Mouse (Mus musculus): ENCODE data around the gene Hectd2. TPM values are rescaled to one million over a fixed set of nuclear protein-coding genes. Genes with fewer than 3 reads are reported as not detected.

The Hectd2 gene
- polyA plus RNA-seq, 1 experiment = 0.28 TPM

- no peaks in the 10 kb centered on the region; the same call in none of the 2 replicates for H3K4me1 ChIP-seq (ENCODE audit: control insufficient read depth, insufficient read depth, insufficient read length)
- 0 out of 2 replicates have a peak overlapping the region, but pooled peaks have one; percentile 21 for H3K27ac ChIP-seq (ENCODE audit: insufficient read depth, low read length)
- H3K4me3 ChIP-seq (ENCODE audit: extremely low read depth, insufficient read depth, insufficient read length) = no peak overlapping the region
- no peaks in the 10 kb centered on the region for H3K36me3 ChIP-seq (ENCODE audit: control insufficient read depth, insufficient read depth, low read length)
- 60% methylated on average over 5 of the region's 5 CpGs for WGBS
- no peak for TF ChIP-seq POLR2A (IDR thresholded peaks at IDR 0.05; ENCODE audit: low read depth, low read length)
- TF ChIP-seq CTCF (IDR thresholded peaks at IDR 0.05; ENCODE audit: extremely low read depth, insufficient read depth, insufficient read length, insufficient replicate concordance) = peak; percentile 8; the same call in 1 of the 2 replicates
- no peaks in the 10 kb centered on the region for H3K27me3 ChIP-seq (ENCODE audit: control insufficient read depth, insufficient read depth, low read length)
- DNase-seq (ENCODE audit: low read depth in 1 of 2, low spot score in 2 of 2) = peak in 1 of 2 experiments; percentile 12
These were observed 21.4 kb upstream of the Hectd2 start for GRCm38 (mm10) chr19:36533082-36533481.

GRCm38 (mm10) chr19:36534011-36534765 is 20.3 kb upstream of the Hectd2 start:
- peak overlapping the region; percentile 23; the same call in 1 of the 2 replicates for H3K4me3 ChIP-seq (ENCODE audit: extremely low read depth, insufficient read depth, insufficient read length)
- peak overlapping the region; percentile 59 for H3K27ac ChIP-seq (ENCODE audit: insufficient read depth, low read length)
- 6% methylated on average over 17 of the region's 17 CpGs for WGBS
- peak in 1 of 2 experiments; percentile 8 for DNase-seq (ENCODE audit: low read depth in 1 of 2, low spot score in 2 of 2)
- TF ChIP-seq POLR2A (IDR thresholded peaks at IDR 0.05; ENCODE audit: low read depth, low read length) (no peak), CTCF (IDR thresholded peaks at IDR 0.05; ENCODE audit: extremely low read depth, insufficient read depth, insufficient read length, insufficient replicate concordance) (no peak)
- H3K36me3 ChIP-seq (ENCODE audit: control insufficient read depth, insufficient read depth, low read length) = no peaks in the 10 kb centered on the region
- no peaks in the 10 kb centered on the region for H3K27me3 ChIP-seq (ENCODE audit: control insufficient read depth, insufficient read depth, low read length)
- H3K4me1 ChIP-seq (ENCODE audit: control insufficient read depth, insufficient read depth, insufficient read length) = no peaks in the 10 kb centered on the region; the same call in none of the 2 replicates

GRCm38 (mm10) chr19:36534766-36535140 is 19.7 kb upstream of the Hectd2 start:
- DNase-seq (ENCODE audit: low read depth in 1 of 2, low spot score in 2 of 2) = no peak
- no peaks in the 10 kb centered on the region for H3K27me3 ChIP-seq (ENCODE audit: control insufficient read depth, insufficient read depth, low read length)
- H3K4me1 ChIP-seq (ENCODE audit: control insufficient read depth, insufficient read depth, insufficient read length) = no peaks in the 10 kb centered on the region; the same call in none of the 2 replicates
- H3K36me3 ChIP-seq (ENCODE audit: control insufficient read depth, insufficient read depth, low read length) = no peaks in the 10 kb centered on the region
- 63% methylated on average over 8 of the region's 8 CpGs for WGBS
- H3K4me3 ChIP-seq (ENCODE audit: extremely low read depth, insufficient read depth, insufficient read length) = no peak overlapping the region
- no peak overlapping the region for H3K27ac ChIP-seq (ENCODE audit: insufficient read depth, low read length)
- no peak for TF ChIP-seq CTCF (IDR thresholded peaks at IDR 0.05; ENCODE audit: extremely low read depth, insufficient read depth, insufficient read length, insufficient replicate concordance)
- no peak for TF ChIP-seq POLR2A (IDR thresholded peaks at IDR 0.05; ENCODE audit: low read depth, low read length)

- Histone ChIP-seq H3K27me3 (ENCODE audit: control insufficient read depth, insufficient read depth, low read length) (no peaks in the 10 kb centered on the region), H3K27ac (ENCODE audit: insufficient read depth, low read length) (no peak overlapping the region), H3K4me1 (ENCODE audit: control insufficient read depth, insufficient read depth, insufficient read length) (no peaks in the 10 kb centered on the region; the same call in none of the 2 replicates), H3K36me3 (ENCODE audit: control insufficient read depth, insufficient read depth, low read length) (no peaks in the 10 kb centered on the region), H3K4me3 (ENCODE audit: extremely low read depth, insufficient read depth, insufficient read length) (no peak overlapping the region)
- no peak for DNase-seq (ENCODE audit: low read depth in 1 of 2, low spot score in 2 of 2)
- WGBS = 89% methylated on average over 2 of the region's 2 CpGs
- no peak for TF ChIP-seq CTCF (IDR thresholded peaks at IDR 0.05; ENCODE audit: extremely low read depth, insufficient read depth, insufficient read length, insufficient replicate concordance)
- TF ChIP-seq POLR2A (IDR thresholded peaks at IDR 0.05; ENCODE audit: low read depth, low read length) = no peak
These were observed 19.3 kb upstream of the Hectd2 start for GRCm38 (mm10) chr19:36535186-36535585.

GRCm38 (mm10) chr19:36535878-36536277 is 18.6 kb upstream of the Hectd2 start:
- no peak for DNase-seq (ENCODE audit: low read depth in 1 of 2, low spot score in 2 of 2)
- H3K4me1 ChIP-seq (ENCODE audit: control insufficient read depth, insufficient read depth, insufficient read length) = no peaks in the 10 kb centered on the region; the same call in none of the 2 replicates
- H3K27ac ChIP-seq (ENCODE audit: insufficient read depth, low read length) = no peak overlapping the region
- no peaks in the 10 kb centered on the region for H3K36me3 ChIP-seq (ENCODE audit: control insufficient read depth, insufficient read depth, low read length)
- H3K4me3 ChIP-seq (ENCODE audit: extremely low read depth, insufficient read depth, insufficient read length) = no peak overlapping the region
- no peak for TF ChIP-seq CTCF (IDR thresholded peaks at IDR 0.05; ENCODE audit: extremely low read depth, insufficient read depth, insufficient read length, insufficient replicate concordance)
- TF ChIP-seq POLR2A (IDR thresholded peaks at IDR 0.05; ENCODE audit: low read depth, low read length) = no peak
- no peaks in the 10 kb centered on the region for H3K27me3 ChIP-seq (ENCODE audit: control insufficient read depth, insufficient read depth, low read length)
- 69% methylated on average over 6 of the region's 6 CpGs for WGBS

GRCm38 (mm10) chr19:36536929-36537328 is 17.5 kb upstream of the Hectd2 start:
- 93% methylated on average over 11 of the region's 11 CpGs for WGBS
- TF ChIP-seq POLR2A (IDR thresholded peaks at IDR 0.05; ENCODE audit: low read depth, low read length) (no peak), CTCF (IDR thresholded peaks at IDR 0.05; ENCODE audit: extremely low read depth, insufficient read depth, insufficient read length, insufficient replicate concordance) (no peak)
- H3K27ac ChIP-seq (ENCODE audit: insufficient read depth, low read length) = no peak overlapping the region

GRCm38 (mm10) chr19:36538528-36538927 is 15.9 kb upstream of the Hectd2 start:
- WGBS = 4% methylated on average over 4 of the region's 4 CpGs
- no peak overlapping the region for H3K4me3 ChIP-seq (ENCODE audit: extremely low read depth, insufficient read depth, insufficient read length)
- H3K36me3 ChIP-seq (ENCODE audit: control insufficient read depth, insufficient read depth, low read length) = no peaks in the 10 kb centered on the region
- DNase-seq (ENCODE audit: low read depth in 1 of 2, low spot score in 2 of 2) = peak in 1 of 2 experiments; percentile 9
- no peaks in the 10 kb centered on the region; the same call in 1 of the 2 replicates for H3K4me1 ChIP-seq (ENCODE audit: control insufficient read depth, insufficient read depth, insufficient read length)
- H3K27ac ChIP-seq (ENCODE audit: insufficient read depth, low read length) = no peak overlapping the region
- TF ChIP-seq POLR2A (IDR thresholded peaks at IDR 0.05; ENCODE audit: low read depth, low read length) (no peak), CTCF (IDR thresholded peaks at IDR 0.05; ENCODE audit: extremely low read depth, insufficient read depth, insufficient read length, insufficient replicate concordance) (peak; percentile 25; the same call in 1 of the 2 replicates)
- no peaks in the 10 kb centered on the region for H3K27me3 ChIP-seq (ENCODE audit: control insufficient read depth, insufficient read depth, low read length)

More at GRCm38 (mm10) chr19:36536929-36537328, 17.5 kb upstream of the Hectd2 start:
- DNase-seq (ENCODE audit: low read depth in 1 of 2, low spot score in 2 of 2) = no peak
- H3K4me1 ChIP-seq (ENCODE audit: control insufficient read depth, insufficient read depth, insufficient read length) = no peaks in the 10 kb centered on the region; the same call in none of the 2 replicates
- no peak overlapping the region for H3K4me3 ChIP-seq (ENCODE audit: extremely low read depth, insufficient read depth, insufficient read length)
- H3K36me3 ChIP-seq (ENCODE audit: control insufficient read depth, insufficient read depth, low read length) = no peaks in the 10 kb centered on the region
- H3K27me3 ChIP-seq (ENCODE audit: control insufficient read depth, insufficient read depth, low read length) = no peaks in the 10 kb centered on the region

All from spleen, adult 2 months (tissue).